Mouse (Mus musculus) kidney, adult 2 months (tissue): ENCODE measurements at regions not wholly inside any gene's neighbourhood (a gene's known extent, or its start where the extent isn't known, plus 50 kb on each side); places are given as distances from the start of the nearest gene placed in this dataset.

Source experiments
- CTCF ChIP-seq: fragments of 200-500 bp; conservative IDR thresholded peaks from 2 replicates; pipeline ENCODE4 v1.5.1; 2011; ENCODE audit warnings: low read depth, mild to moderate bottlenecking, control low read depth, low read length, moderate library complexity, mixed read lengths; ENCODE audit not compliant: insufficient read depth, insufficient read length
- POLR2A ChIP-seq: fragments of 200-500 bp; IDR thresholded peaks from one replicate; pipeline ENCODE4 v1.6.1; 2011; ENCODE audit warnings: low read depth, low read length, control low read depth

- TF ChIP-seq POLR2A (no peak), CTCF (no peak)
These were observed 63.9 kb upstream of the Zfp536 start for GRCm38 (mm10) chr7:37837372-37837771.
